Mouse (Mus musculus): Measurements from ENCODE around the gene Cxcl12.

GRCm38 (mm10) chr6:117185381-117185780, 17.0 kb downstream of the Cxcl12 start:
- no peak for TF ChIP-seq CTCF (IDR thresholded peaks at IDR 0.05; ENCODE audit: low read depth)
- no peak for TF ChIP-seq EP300 (IDR thresholded peaks at IDR 0.05; ENCODE audit: low read depth)
